ENCODE assay signal across 9 mouse cellular contexts in the genomic region with DNA sequence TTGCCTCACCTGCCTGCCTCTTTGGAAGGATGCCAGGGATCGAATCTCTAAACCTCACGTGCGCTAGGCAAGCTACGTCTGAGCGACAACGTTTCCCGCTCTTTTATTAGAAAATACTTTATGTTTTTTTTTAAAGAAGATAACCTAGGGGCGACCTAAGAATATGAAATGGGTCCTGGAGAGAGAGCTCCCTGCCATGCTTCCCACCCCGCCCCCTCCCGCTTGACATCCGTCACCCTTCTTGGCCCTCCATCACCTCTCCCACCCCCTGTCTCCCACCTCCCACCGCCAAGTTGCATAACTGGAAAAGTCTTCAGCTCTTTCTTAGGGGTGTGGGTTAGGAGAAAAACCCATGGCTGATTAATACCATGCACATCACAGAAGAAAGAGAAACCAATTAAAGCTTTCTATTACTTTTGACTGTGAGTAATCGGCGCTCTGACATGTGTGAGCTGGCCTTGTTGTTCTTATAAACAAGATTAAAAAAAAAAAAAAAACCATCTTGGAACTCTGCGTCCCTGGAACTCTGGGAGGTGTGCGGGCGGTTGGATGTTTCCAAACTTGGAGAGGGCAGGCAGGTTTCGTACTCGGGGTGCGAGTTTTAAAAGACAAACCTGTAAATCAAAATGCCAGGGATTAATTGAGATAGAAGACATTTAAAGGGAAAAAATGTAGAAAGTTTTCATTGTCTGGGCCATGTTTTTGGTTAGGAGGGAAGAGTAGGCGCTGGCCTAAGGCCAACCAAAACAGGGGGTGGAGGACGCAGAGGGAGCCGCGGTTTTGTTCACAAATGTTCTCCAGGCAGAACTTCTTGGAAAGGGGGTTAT.
A peak's percentile ranks its signal among the peaks of the same experiment; 100 is the strongest.
DNase-seq lines count a peak whose midpoint lies in the region; ATAC-seq and TF ChIP-seq lines count a peak whose summit lies in the region.
"Had no signal": no experiment of that assay in that cellular context is flagged by ENCODE, and none has a peak within 500 bp of the region (broad histone marks: within the 10 kb centered on the region; RNA-seq: fewer than 3 reads in every experiment).

No protein-coding gene starts in this region.

- TF ChIP-seq POLR2A in lung, adult 2 months (IDR thresholded peaks at IDR 0.05; ENCODE audit: borderline replicate concordance, extremely low read depth, low read depth, low read length) = no peak
- no peak for TF ChIP-seq POLR2A in testis, adult 2 months (IDR thresholded peaks at IDR 0.05; ENCODE audit: control insufficient read depth, low read depth, low read length)

- H3K4me3 ChIP-seq in lung, adult 2 months (replicated peaks; ENCODE audit: extremely low read depth, low read depth, low read length) = no peak overlapping the region
- H3K4me3 ChIP-seq in embryonic facial prominence, embryonic 14.5 days (ENCODE audit: low read depth, low read length) = peak overlapping the region; percentile 3; the same call in 1 of the 2 replicates
- H3K4me3 ChIP-seq in testis, adult 2 months (ENCODE audit: control insufficient read depth, low read depth, low read length) = no peak overlapping the region

- H3K4me2 ChIP-seq in embryonic facial prominence, embryonic 14.5 days (ENCODE audit: low read depth, low read length) = peak overlapping the region; percentile 15; the same call in 1 of the 2 replicates

- peak; percentile 34 to 44 for DNase-seq in lung, adult 18-20 months
- DNase-seq in lung, adult 2 months = no peak
- DNase-seq in embryonic facial prominence, embryonic 14.5 days (ENCODE audit: low spot score) = peak; percentile 89
- peak; percentile 42 for DNase-seq in kidney, adult 9 months
- no peak for DNase-seq in left cerebral cortex, adult 18-20 months (ENCODE audit: low spot score in 2 of 2)
- DNase-seq in thymus, postnatal 0 days (ENCODE audit: low spot score) = no peak
- DNase-seq: cerebellum, adult 18-20 months had no signal

- no peaks in the 10 kb centered on the region for H3K27me3 ChIP-seq in embryonic facial prominence, embryonic 14.5 days (replicated peaks; ENCODE audit: control insufficient read depth, insufficient read depth, low read length)
- no peaks in the 10 kb centered on the region for H3K27me3 ChIP-seq in testis, adult 2 months (ENCODE audit: control insufficient read depth, insufficient read depth, low read length)

- H3K9me3 ChIP-seq in embryonic facial prominence, embryonic 14.5 days (ENCODE audit: control insufficient read depth, low read length) = peaks cover 21% of the 10 kb centered on the region

- WGBS in lung, adult 2 months = 66% methylated on average over 24 of the region's 24 CpGs
- 48% methylated on average over 24 of the region's 24 CpGs for WGBS in embryonic facial prominence, embryonic 14.5 days

- peak; percentile 30; the same call in 1 of the 2 replicates for ATAC-seq in embryonic facial prominence, embryonic 14.5 days (ENCODE audit: low read depth)
- ATAC-seq in monocyte, adult 5-6 weeks (replicated peaks; ENCODE audit: insufficient number of reproducible peaks, low FRiP score, low TSS enrichment, poor library complexity, severe bottlenecking) = no peak

- H3K9ac ChIP-seq in embryonic facial prominence, embryonic 14.5 days (ENCODE audit: low read depth, low read length) = no peak overlapping the region

- peaks cover 6% of the 10 kb centered on the region; the same call in 1 of the 2 replicates for H3K4me1 ChIP-seq in lung, adult 2 months (ENCODE audit: control insufficient read depth, insufficient read depth, low read length)
- H3K4me1 ChIP-seq in embryonic facial prominence, embryonic 14.5 days (ENCODE audit: control insufficient read depth, insufficient read depth, low read length) = peaks cover 25% of the 10 kb centered on the region
- peaks cover 19% of the 10 kb centered on the region for H3K4me1 ChIP-seq in testis, adult 2 months (ENCODE audit: control insufficient read depth, insufficient read depth, low read length)

- no peak for TF ChIP-seq CTCF in lung, adult 2 months (IDR thresholded peaks at IDR 0.05; ENCODE audit: insufficient read depth, low read length)
- no peak for TF ChIP-seq CTCF in testis, adult 2 months (IDR thresholded peaks at IDR 0.05; ENCODE audit: control insufficient read depth, insufficient read depth, insufficient replicate concordance, low read depth, low read length)

- no peaks in the 10 kb centered on the region for H3K36me3 ChIP-seq in embryonic facial prominence, embryonic 14.5 days (ENCODE audit: control insufficient read depth, insufficient read depth, low read length)
- H3K36me3 ChIP-seq in testis, adult 2 months (ENCODE audit: control insufficient read depth, insufficient read depth, low read length) = no peaks in the 10 kb centered on the region

- H3K27ac ChIP-seq in embryonic facial prominence, embryonic 14.5 days (replicated peaks; ENCODE audit: low read depth, low read length) = peak overlapping the region; percentile 72
- H3K27ac ChIP-seq in testis, adult 2 months (ENCODE audit: control insufficient read depth, insufficient read depth, low read depth, low read length) = peak overlapping the region; percentile 4; the same call in 1 of the 2 replicates

Comparison
In these comparisons a context has a peak if more than half of its experiments do, and no peak if none do; other contexts are left out.
1. DNase-seq: peak in lung, adult 18-20 months (2 of 2), embryonic facial prominence, embryonic 14.5 days (single experiment) and kidney, adult 9 months (single experiment); none in lung, adult 2 months (single experiment), left cerebral cortex, adult 18-20 months (0 of 2) and thymus, postnatal 0 days (single experiment).